Mouse (Mus musculus) midbrain, embryonic 11.5 days (tissue): ENCODE results near the gene Sva. TPM values are rescaled to one million over a fixed set of nuclear protein-coding genes. Genes with fewer than 3 reads are reported as not detected.

Experiments used
- ATAC-seq: fragments of 200-750 bp; cut with Nextera tagmentation; 2 replicates; pipeline ENCODE4 v1.8.0; 2017; ENCODE audit warnings: moderate TSS enrichment, moderate library complexity; ENCODE audit not compliant: low FRiP score
- DNase-seq: peaks from one replicate; pipeline ENCODE4 v3.0.0; 2015; ENCODE audit warnings: low spot score; ENCODE audit errors: missing footprints
- H3K27ac ChIP-seq: fragments of 300-500 bp; sonication (generic); 2 replicates; pipeline ENCODE4 v1.5.1; 2014; ENCODE audit warnings: low read depth, low read length
- H3K27me3 ChIP-seq: fragments of 300-500 bp; sonication (generic); 2 replicates; pipeline ENCODE4 v1.6.1; 2014; ENCODE audit warnings: mild to moderate bottlenecking, low read length, moderate library complexity, mixed read lengths; ENCODE audit not compliant: control insufficient read depth, insufficient read depth
- H3K36me3 ChIP-seq: fragments of 300-500 bp; sonication (generic); 2 replicates; pipeline ENCODE4 v1.6.1; 2014; ENCODE audit warnings: mild to moderate bottlenecking, low read length, moderate library complexity, mixed read lengths; ENCODE audit not compliant: control insufficient read depth, insufficient read depth
- H3K4me1 ChIP-seq: fragments of 300-500 bp; sonication (generic); 2 replicates; pipeline ENCODE4 v1.6.1; 2014; ENCODE audit warnings: low read length; ENCODE audit not compliant: control insufficient read depth, insufficient read depth
- H3K4me2 ChIP-seq: fragments of 300-500 bp; sonication (generic); 2 replicates; pipeline ENCODE4 v1.6.1; 2014; ENCODE audit warnings: mild to moderate bottlenecking, moderate library complexity
- H3K4me3 ChIP-seq: fragments of 300-500 bp; sonication (generic); 2 replicates; pipeline ENCODE4 v1.5.1; 2014; ENCODE audit warnings: low read depth, low read length
- H3K9ac ChIP-seq: fragments of 300-500 bp; sonication (generic); 2 replicates; pipeline ENCODE4 v1.6.1; 2014; ENCODE audit warnings: low read length
- H3K9me3 ChIP-seq: fragments of 300-500 bp; sonication (generic); 2 replicates; pipeline ENCODE4 v1.6.1; 2016; ENCODE audit warnings: low read length; ENCODE audit not compliant: control insufficient read depth
- polyA plus RNA-seq: library from polyadenylated mRNA; unstranded; fragments of >200 nt; fragmentation: Nextera tagmentation; extraction: Ambion mirVana; gene quantifications from 2 replicates; pipeline ENCODE4 v1.2.1, GENCODE M21; 2014

Sva gene
- not detected in 2 replicates for polyA plus RNA-seq

GRCm38 (mm10) chr6:42038094-42038493 is at the start of gene Sva:
Sva (plus strand) TSS chr6:42038394.
- DNase-seq (no peak), ATAC-seq (no peak)
- Histone ChIP-seq H3K4me1 (no peaks in the 10 kb centered on the region), H3K9me3 (no peaks in the 10 kb centered on the region), H3K4me3 (no peak within 1 kb of the TSS), H3K9ac (no peak within 1 kb of the TSS), H3K27ac (no peak within 1 kb of the TSS), H3K27me3 (no peaks in the 10 kb centered on the region), H3K4me2 (no peak within 1 kb of the TSS), H3K36me3 (no peaks in the 10 kb centered on the region)

Other genes with a start within 250 kb of the Sva start
- not detected in 2 replicates for gene Pip, start 190.9 kb upstream of the Sva start, polyA plus RNA-seq
- gene Sval2, start 185.4 kb upstream of the Sva start, polyA plus RNA-seq = not detected in 2 replicates
- not detected in 2 replicates for gene Sval1, start 86.8 kb upstream of the Sva start, polyA plus RNA-seq
- not detected in 2 replicates for gene Sval3, start 70.3 kb upstream of the Sva start, polyA plus RNA-seq
- not detected in 2 replicates for gene Tas2r139, start 102.5 kb downstream of the Sva start, polyA plus RNA-seq
- gene Tas2r144, start 176.9 kb downstream of the Sva start, polyA plus RNA-seq = not detected in 2 replicates
- gene Gstk1, start 207.5 kb downstream of the Sva start, polyA plus RNA-seq = 15.3 and 15.7 TPM in 2 replicates
- 0.19 and 0.23 TPM in 2 replicates for gene Tmem139, start 223.6 kb downstream of the Sva start, polyA plus RNA-seq
- gene Casp2, start 226.6 kb downstream of the Sva start, polyA plus RNA-seq = 70.2 and 78.8 TPM in 2 replicates
- 1.4 and 1.6 TPM in 2 replicates for gene Clcn1, start 248.3 kb downstream of the Sva start, polyA plus RNA-seq